Mouse (Mus musculus): ENCODE results near the gene Scn4b. TPM values are rescaled to one million over a fixed set of nuclear protein-coding genes. Genes with fewer than 3 reads are reported as not detected.

Gene Scn4b
- polyA plus RNA-seq, 1 experiment from 2014 or later, result 0.11 TPM

DNA sequence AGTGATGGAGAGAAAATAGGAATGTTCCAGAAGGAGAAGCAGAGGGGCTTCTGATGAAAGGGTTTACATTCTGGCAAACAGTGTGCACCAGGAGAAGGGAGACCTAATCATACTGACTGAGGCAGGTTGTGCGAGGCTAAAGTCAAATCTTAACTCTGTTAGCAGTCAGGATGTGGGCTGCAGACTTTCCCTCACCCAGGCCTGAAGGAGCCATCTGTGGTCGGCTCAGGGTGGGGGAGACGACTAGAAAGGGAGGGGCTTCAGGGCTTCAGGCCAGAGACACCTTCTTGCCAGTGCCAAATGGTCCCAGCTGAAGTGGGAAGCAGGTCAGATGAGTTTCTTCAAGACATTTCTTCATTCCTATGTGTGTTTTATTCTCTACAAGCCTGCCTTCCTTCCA is 39.8 kb upstream of the Scn4b start:
- 0 out of 2 replicates have a peak overlapping the region, but pooled peaks have one; percentile 24 for H3K27ac ChIP-seq (replicated peaks)
- TF ChIP-seq CTCF (IDR thresholded peaks at IDR 0.05; ENCODE audit: low read depth), result no peak
- no peak for TF ChIP-seq EP300 (optimal IDR thresholded peaks at IDR 0.05)
- ATAC-seq (ENCODE audit: low FRiP score, low TSS enrichment), result no peak
- no peaks in the 10 kb centered on the region for H3K36me3 ChIP-seq (ENCODE audit: control insufficient read depth, insufficient read depth, low read length)
- H3K27me3 ChIP-seq (ENCODE audit: control insufficient read depth, insufficient read depth, low read length), result no peaks in the 10 kb centered on the region
- 36% methylated on average over 3 of the region's 3 CpGs for WGBS
- no peaks in the 10 kb centered on the region for H3K9me3 ChIP-seq (ENCODE audit: control insufficient read depth, low read length)
- no peak overlapping the region for H3K9ac ChIP-seq (ENCODE audit: low read length)
- no peak for DNase-seq (ENCODE audit: low spot score)
- no peaks in the 10 kb centered on the region for H3K4me1 ChIP-seq (replicated peaks; ENCODE audit: control insufficient read depth, insufficient read depth)
- H3K4me3 ChIP-seq (ENCODE audit: low read depth, low read length), result no peak overlapping the region
- H3K4me2 ChIP-seq (replicated peaks; ENCODE audit: low read depth), result no peak overlapping the region

DNA sequence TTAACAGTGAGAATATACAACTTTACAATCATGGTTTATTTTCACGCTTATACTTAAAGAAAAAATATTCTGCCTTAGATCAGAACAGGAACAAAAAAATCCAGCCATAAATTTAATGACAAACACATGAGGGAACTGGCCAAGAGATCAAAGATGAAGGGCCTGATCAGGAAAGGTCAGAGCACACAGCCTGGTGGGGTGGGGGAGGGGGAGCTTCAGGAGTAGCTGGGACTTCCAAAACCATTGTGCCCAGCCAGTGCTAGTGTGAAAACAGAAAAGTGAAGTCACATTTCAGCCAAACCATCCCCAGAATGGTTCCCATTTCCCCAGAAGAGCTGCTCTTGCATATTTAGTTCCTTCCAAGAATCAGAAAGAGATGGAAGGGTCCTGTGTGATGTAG is 35.7 kb upstream of the Scn4b start:
- DNase-seq (ENCODE audit: low spot score) (no peak), ATAC-seq (ENCODE audit: low FRiP score, low TSS enrichment) (no peak)
- Histone ChIP-seq H3K4me3 (ENCODE audit: low read depth, low read length) (no peak overlapping the region), H3K4me1 (replicated peaks; ENCODE audit: control insufficient read depth, insufficient read depth) (no peaks in the 10 kb centered on the region), H3K36me3 (ENCODE audit: control insufficient read depth, insufficient read depth, low read length) (no peaks in the 10 kb centered on the region), H3K27me3 (ENCODE audit: control insufficient read depth, insufficient read depth, low read length) (no peaks in the 10 kb centered on the region), H3K4me2 (replicated peaks; ENCODE audit: low read depth) (no peak overlapping the region), H3K27ac (replicated peaks) (no peak overlapping the region), H3K9me3 (ENCODE audit: control insufficient read depth, low read length) (no peaks in the 10 kb centered on the region), H3K9ac (ENCODE audit: low read length) (no peak overlapping the region)
- no peak for TF ChIP-seq CTCF (IDR thresholded peaks at IDR 0.05; ENCODE audit: low read depth)
- TF ChIP-seq EP300 (optimal IDR thresholded peaks at IDR 0.05), result no peak
- 76% methylated on average over 1 of the region's 1 CpGs for WGBS

- Histone ChIP-seq H3K9ac (ENCODE audit: low read length) (no peak overlapping the region), H3K27me3 (ENCODE audit: control insufficient read depth, insufficient read depth, low read length) (no peaks in the 10 kb centered on the region), H3K27ac (replicated peaks) (0 out of 2 replicates have a peak overlapping the region, but pooled peaks have one; percentile 6), H3K4me3 (ENCODE audit: low read depth, low read length) (no peak overlapping the region), H3K4me1 (replicated peaks; ENCODE audit: control insufficient read depth, insufficient read depth) (no peaks in the 10 kb centered on the region), H3K9me3 (ENCODE audit: control insufficient read depth, low read length) (no peaks in the 10 kb centered on the region), H3K36me3 (ENCODE audit: control insufficient read depth, insufficient read depth, low read length) (no peaks in the 10 kb centered on the region), H3K4me2 (replicated peaks; ENCODE audit: low read depth) (no peak overlapping the region)
- DNase-seq (ENCODE audit: low spot score) (peak; percentile 40), ATAC-seq (ENCODE audit: low FRiP score, low TSS enrichment) (peak; percentile 86)
- WGBS, result 51% methylated on average over 11 of the region's 11 CpGs
- TF ChIP-seq CTCF (IDR thresholded peaks at IDR 0.05; ENCODE audit: low read depth) (no peak), EP300 (optimal IDR thresholded peaks at IDR 0.05) (no peak)
These were observed 34.8 kb upstream of the Scn4b start for GRCm38 (mm10) chr9:45103211-45103979.

DNA sequence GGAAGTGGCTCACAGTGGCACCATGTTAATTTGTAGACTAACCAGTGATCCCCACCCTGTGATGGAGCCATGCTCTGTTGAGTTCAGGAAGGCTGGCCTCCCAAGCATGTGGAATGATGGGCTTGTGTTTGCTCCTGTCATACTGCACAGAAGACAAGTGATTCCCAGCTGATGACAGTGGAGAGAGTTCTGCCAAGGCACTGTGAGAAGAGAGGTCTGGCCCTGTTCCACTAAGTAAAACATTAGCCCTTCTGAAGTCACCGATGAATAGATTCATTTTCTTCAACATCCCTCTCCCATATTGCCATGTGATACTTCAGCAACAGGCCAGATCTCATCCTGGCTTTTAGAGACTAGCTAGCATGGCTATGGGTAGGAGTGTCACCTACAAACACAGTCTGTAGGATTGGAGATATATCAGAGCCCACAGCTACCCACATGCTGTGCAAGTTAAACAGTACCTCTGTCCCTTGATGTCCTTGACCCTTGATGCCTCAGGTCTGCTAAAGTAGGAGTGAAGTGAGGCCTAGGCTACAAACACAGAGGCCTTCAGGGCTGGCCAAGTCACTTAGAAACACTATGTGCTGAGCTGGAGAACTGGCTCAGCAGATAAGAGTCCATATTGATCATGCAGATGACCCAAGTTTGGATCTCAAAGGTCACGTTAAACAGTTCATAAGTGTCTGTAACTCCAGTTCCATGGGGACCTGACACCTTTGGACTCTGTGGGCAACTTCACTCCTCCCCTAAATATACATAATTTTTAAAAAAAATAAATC is 32.4 kb upstream of the Scn4b start:
- H3K4me2 ChIP-seq (replicated peaks; ENCODE audit: low read depth), result no peak overlapping the region
- 79% methylated on average over 2 of the region's 2 CpGs for WGBS

DNA sequence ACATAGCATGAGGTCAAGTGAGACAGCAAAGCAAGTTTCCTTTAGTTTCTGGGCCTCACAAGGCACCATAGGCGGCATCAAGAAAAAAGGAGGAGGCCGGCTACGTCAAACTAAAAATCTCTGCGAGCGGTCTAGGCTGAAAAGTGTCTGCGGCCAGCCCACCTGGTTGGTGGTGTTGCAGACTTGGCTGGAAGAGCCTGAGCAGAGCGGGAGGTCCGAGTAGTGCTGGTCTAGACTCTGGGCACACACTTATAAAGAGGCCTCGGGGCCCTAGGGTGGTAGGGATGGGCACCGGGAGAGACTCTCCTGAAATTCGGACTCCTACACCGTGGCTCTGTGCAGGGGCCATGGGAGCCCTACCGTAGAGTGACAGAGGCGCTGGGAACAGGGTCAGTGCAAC is 22.5 kb upstream of the Scn4b start:
- peak; percentile 43 for ATAC-seq (ENCODE audit: low FRiP score, low TSS enrichment)
- no peak overlapping the region for H3K9ac ChIP-seq (ENCODE audit: low read length)
- TF ChIP-seq CTCF (IDR thresholded peaks at IDR 0.05; ENCODE audit: low read depth) (no peak), EP300 (optimal IDR thresholded peaks at IDR 0.05) (no peak)
- peak overlapping the region; percentile 23; the same call in 1 of the 2 replicates for H3K4me3 ChIP-seq (ENCODE audit: low read depth, low read length)
- no peaks in the 10 kb centered on the region for H3K27me3 ChIP-seq (ENCODE audit: control insufficient read depth, insufficient read depth, low read length)
- no peak overlapping the region for H3K27ac ChIP-seq (replicated peaks)
- peak overlapping the region; percentile 52 for H3K4me2 ChIP-seq (replicated peaks; ENCODE audit: low read depth)
- 8% methylated on average over 14 of the region's 14 CpGs for WGBS
- H3K9me3 ChIP-seq (ENCODE audit: control insufficient read depth, low read length), result no peaks in the 10 kb centered on the region
- H3K36me3 ChIP-seq (ENCODE audit: control insufficient read depth, insufficient read depth, low read length), result no peaks in the 10 kb centered on the region
- DNase-seq (ENCODE audit: low spot score), result peak; percentile 54
- no peaks in the 10 kb centered on the region; the same call in 1 of the 2 replicates for H3K4me1 ChIP-seq (replicated peaks; ENCODE audit: control insufficient read depth, insufficient read depth)

More for the DNA sequence above, 32.4 kb upstream of the Scn4b start:
- H3K9ac ChIP-seq (ENCODE audit: low read length), result no peak overlapping the region
- H3K36me3 ChIP-seq (ENCODE audit: control insufficient read depth, insufficient read depth, low read length), result no peaks in the 10 kb centered on the region
- H3K4me3 ChIP-seq (ENCODE audit: low read depth, low read length), result no peak overlapping the region
- H3K27ac ChIP-seq (replicated peaks), result no peak overlapping the region
- ATAC-seq (ENCODE audit: low FRiP score, low TSS enrichment), result no peak
- DNase-seq (ENCODE audit: low spot score), result no peak
- H3K9me3 ChIP-seq (ENCODE audit: control insufficient read depth, low read length), result no peaks in the 10 kb centered on the region
- no peaks in the 10 kb centered on the region for H3K4me1 ChIP-seq (replicated peaks; ENCODE audit: control insufficient read depth, insufficient read depth)
- H3K27me3 ChIP-seq (ENCODE audit: control insufficient read depth, insufficient read depth, low read length), result no peaks in the 10 kb centered on the region
- no peak for TF ChIP-seq EP300 (optimal IDR thresholded peaks at IDR 0.05)
- no peak for TF ChIP-seq CTCF (IDR thresholded peaks at IDR 0.05; ENCODE audit: low read depth)

Data from stomach, postnatal 0 days (tissue).